Mouse (Mus musculus): Measurements from ENCODE around the gene Pdha1.

Gene Pdha1

DNA sequence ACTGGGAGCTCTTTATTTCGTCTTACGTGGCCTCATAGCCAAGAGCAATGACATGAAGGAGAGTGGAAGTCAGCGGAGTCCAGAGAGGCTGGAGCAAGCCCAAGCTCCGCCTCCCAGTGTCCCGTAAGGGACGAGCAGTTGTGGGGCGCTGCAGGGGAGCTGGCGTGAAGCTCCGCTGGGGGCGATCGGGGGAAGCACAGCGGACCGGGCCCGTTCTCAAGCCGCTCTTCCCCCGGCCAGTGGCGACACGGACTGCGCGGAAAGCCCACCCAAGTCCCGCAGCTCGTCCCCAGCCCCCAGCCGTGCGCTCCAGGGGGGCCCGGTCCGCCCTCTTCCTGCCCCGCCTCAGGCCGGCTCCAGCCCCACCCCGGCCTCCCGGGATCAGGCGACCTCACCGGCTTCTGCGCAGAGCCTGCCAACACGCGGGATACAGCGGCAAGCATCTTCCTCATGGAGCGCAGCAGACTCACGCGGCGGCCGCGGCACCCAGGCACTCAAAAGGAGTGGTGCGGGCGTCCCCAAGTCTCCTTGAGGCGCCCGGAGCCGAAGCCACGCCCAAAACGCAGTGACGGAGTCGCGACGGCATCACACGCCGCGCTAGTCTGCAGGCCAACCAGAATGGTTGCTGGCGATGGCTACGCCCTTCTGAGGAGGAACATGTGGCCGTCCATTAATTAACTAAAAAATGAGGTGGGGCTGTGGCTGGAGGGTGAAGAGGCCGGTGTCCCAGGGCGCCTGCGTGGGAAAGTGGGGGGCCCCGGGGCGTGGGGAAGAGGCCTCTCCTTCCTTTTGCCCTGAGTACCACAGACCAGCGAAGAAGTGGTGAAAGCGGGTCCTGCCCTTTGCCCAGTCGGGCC, at the start of gene Pdha1:
Pdha1 (minus strand) TSS at position 553 of the 857 bp plus-strand sequence.
- peak; percentile 98 for ATAC-seq (ENCODE audit: low TSS enrichment)

DNA sequence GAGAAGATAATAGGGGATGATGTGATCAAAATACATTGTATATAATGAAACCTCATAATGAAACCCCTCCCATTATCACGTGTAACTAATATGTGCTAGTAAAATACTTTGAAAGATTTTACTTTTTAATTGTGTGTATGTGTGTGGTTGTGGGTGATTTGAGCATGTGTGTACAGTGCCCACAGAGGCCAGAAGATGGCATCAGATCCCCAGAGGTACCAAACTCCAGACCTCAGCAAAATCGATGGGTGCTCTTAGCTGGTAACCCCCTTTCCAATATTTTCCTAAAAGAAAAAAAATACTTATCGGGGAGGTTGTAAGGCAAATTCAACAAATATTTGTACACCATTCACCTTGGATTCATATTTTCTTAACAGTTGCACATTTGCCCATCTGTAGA, 40.8 kb upstream of the Pdha1 start:
- no peak for ATAC-seq (ENCODE audit: low TSS enrichment)

DNA sequence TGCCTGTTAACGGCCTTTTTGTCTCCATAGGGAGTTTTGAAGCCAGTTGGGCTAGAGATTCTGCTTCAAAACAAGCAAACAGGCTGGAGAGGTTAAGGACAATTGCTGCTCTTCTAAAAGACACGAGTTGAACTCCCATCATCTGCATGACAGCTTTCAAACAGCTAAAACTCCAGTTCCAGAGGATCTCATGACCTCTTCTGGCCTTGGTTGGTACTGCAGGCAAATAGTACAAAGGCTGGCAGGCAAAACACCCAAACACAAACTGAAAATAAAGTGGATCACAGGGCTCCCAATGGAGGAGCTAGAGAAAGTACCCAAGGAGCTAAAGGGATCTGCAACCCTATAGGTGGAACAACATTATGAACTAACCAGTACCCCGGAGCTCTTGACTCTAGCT, 31.9 kb upstream of the Pdha1 start:
- ATAC-seq (ENCODE audit: low TSS enrichment) = no peak

DNA sequence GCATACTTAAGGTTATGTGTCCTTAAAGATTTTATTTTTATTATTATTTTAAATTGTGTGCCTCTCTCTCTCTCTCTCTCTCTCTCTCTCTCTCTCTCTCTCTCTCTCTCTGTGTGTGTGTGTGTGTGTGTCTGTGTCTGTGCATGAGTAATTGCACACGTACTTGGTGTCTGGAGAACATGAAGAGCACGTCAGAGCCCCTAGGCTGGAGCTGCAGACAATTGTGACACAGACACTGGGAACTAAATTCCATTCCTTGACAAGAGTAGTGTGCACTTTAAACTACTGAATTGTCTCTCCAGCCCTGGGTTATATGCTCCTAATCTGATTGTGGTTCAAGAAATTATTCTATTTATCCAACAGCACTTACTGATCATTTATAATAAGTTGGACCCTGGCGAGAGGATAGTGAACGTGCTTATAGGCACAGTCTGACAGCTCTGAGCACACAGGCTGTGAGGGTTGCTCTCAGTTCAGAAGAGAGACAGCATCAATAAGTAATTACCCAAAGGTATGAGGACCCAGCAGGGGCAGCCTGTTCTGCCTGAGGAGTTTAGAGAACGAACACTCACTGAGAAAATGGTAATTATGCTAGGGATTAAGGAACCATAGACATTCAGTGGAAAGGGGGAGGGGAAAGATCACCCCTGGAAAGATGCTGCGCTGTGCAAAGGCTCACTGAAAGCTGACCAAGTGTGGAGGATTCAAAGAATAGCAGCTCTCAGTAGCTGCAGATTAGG, 28.2 kb upstream of the Pdha1 start:
- no peak for ATAC-seq (ENCODE audit: low TSS enrichment)

DNA sequence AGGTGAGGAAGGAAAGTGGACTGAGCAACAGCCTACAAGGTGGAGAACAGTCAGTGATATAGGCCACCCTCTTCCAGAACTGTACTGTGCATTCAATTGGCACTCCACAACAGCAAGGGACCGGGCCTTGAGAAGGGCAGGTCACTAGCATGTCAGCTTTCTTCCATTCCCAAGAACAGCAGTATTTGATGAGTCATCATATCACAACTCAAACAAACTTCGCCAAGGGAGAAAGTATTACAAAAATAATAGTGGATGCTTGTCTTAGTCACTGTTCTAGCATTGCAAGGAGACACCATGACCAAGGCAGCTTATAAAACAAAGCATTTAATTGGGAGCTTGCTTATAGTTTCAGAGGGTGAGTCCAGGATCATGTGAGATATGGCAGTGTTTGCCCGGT, 26.0 kb upstream of the Pdha1 start:
- ATAC-seq (ENCODE audit: low TSS enrichment) = no peak

DNA sequence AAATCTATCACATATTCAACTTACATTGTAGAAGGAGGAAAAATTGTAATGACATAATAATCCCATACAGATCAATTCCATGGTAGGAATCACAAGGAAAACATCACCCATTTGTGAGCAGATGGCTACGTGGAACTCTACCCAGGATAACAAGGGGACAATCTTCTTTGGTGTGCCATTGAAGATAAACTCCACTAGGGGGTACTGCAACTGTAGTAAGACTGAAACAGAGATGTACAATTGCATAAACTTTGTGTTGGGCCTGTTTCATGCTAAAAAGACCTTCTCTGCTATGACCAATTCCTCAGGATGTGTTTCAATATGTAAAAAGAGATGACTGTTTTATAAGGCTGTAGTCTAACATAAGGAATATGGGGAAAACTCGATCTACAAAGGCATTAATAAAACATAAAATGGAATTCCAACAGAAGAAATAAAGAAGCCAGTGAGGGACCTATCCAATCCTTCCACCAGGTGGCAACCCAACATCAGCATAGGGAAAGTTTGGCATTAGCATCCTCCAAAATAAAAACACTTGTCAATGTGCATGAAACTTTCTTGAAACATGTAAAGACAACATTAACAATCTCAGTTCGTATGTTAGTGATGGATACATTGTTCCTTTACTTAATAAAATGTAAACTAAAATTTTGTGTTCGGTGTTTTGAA, 15.1 kb upstream of the Pdha1 start:
- ATAC-seq (ENCODE audit: low TSS enrichment) = no peak

DNA sequence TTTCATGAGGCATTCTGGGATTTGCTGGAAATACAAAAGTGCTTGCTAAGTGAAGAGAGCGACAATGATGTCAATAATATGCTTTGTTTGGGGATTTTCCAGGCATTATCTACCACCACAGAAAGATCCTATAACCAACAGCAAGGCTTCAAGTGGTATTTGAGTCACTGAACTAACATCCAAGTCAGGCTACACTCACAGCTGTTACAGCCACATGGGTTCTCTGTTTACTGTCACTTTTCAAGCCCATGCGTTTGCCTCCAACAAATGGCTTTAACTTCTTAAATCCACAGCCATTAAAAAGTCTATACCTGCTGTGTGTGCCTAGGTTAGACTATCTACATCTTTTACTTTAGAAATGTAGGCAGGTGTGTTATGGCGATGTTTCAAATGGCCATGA, 10.6 kb upstream of the Pdha1 start:
- ATAC-seq (ENCODE audit: low TSS enrichment) = no peak

DNA sequence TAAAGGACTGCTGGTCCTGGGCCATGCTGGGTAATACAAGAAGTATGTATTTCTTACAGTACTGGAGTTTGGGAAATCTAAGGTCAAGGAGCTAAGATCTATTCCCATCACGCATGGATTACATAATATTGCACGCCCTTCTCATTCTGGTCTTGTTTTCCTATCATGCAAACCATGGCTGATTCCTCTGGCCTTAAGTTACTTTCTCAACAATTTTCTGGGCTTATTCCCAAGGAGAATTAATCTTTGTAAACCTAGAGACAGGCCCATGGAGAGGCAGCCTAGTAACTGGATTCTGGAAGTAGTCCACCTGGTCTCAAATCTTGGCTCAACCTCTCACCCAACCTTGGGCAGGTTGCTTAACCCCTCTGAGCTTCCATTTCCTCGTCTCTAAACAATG, 9.2 kb upstream of the Pdha1 start:
- no peak for ATAC-seq (ENCODE audit: low TSS enrichment)

DNA sequence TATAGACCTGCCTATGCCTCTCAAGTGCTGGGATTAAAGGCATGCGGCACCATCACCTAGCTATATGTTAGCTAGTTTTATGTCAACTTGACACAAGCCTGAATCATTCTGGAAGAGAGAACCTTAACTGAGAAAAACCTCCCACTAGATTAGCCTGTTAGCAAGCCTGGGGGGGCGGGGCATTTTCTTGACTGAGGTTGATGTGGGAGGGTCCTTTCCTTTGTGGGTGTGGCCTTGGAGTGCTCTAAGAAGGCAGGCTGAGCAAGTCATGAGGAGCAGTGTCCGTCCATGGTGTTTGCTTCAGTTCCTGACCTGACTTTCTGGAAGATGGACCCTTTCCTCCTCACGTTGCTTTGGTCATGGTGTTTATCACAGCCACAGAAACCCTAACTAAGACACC, 8.6 kb upstream of the Pdha1 start:
- ATAC-seq (ENCODE audit: low TSS enrichment) = no peak

DNA sequence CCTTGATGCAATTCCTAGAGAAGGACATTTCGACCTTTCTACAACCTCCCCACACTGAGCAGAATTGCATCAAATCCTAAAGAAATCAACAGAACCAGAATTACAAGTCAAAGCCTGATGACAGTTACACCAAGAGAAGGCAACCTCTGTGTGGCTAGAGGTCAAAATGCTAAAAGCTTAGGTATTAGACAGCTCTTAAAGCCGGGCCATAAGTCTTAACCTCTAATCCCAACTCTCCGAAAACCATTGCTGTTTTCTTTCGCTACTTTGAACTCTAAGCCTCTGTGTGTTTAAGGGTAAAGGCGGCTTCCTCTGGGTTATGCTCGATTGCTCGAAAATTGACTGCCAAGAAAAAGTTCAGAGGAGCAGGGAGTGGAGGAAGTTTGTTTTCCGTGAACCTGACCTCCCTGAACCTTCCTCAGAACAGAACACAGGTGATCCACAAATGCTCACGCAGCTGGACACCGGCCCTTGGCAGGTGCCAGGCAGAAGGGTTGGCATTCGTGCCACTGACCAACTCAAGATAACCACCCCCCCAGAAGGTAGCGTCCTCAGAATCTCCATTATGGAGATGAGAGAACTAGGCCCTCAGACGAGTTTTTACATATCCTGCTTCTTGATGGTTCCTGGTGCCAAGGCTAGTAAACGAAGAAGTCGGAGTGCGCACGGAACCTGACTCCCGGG, 894 bp downstream of the Pdha1 start:
- ATAC-seq (ENCODE audit: low TSS enrichment) = no peak

DNA sequence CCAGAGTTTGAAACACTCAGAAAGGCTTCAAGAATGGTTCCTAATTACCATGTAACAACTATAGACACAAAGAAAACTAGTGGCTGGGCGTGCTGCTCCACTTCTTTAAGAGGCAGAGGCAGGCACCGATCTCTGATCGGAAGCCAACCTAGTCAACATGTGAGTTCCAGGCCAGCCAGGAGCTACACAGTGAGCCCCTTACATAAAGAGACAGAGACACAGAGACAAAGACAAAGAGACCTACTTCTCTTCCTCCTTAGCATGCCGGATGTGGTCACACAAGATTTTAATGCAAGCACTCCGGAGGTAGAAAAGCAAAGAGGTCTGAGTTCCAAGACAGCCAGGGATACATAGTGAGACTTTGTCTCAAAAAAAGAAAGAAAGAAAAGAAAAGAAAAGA, 2.1 kb downstream of the Pdha1 start:
- no peak for ATAC-seq (ENCODE audit: low TSS enrichment)

DNA sequence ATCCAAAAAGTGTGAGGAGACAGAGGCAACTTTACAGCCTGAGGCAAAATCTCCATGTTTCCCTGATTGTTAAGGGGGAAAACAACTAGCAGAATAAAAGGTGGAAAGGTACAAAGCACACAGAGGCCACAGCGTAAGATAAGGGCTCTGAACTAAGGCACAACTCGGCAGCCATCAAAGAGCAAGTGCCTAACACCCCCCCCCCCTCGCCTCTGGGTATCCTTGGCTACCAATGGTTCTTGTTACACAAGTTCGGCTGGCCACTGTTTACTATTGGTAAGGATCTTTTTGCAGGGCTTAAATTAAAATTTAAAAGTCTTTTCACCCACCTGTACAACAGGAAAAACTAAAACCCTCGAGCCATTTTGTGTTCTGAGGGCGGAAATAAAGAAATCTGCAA, 2.5 kb downstream of the Pdha1 start:
- no peak for ATAC-seq (ENCODE audit: low TSS enrichment)

DNA sequence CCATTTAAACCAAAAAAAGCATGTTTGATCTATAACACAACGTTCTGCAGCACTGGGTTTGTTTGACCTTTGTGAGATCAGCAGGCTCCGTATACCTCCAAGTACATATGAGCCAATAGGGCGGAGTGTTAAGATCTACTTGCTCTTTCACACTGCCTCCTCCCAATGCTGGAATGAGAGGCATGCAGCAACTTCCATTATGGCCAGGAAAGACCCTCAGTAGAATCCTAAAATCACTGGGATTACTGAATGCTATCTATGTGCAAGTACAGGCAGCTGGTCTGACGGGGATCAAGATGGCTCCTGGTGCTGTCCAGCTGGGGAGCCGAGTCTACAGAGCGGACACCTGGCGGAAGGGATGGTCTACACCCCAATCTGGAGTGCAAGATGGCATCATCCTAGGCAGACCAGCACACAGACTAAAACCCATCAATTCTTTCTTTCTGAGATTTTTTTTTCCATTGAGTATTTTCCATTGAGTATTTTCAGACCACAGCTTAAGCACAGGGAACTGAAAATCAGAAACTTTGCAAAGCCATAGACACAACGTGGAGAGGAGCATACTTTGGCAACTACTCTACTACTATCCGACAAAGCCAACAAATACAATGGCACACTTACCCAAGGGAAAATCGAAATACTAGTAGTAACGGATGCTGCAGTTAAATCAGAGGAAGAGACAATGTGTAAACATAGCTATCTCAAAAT, 3.9 kb downstream of the Pdha1 start:
- no peak for ATAC-seq (ENCODE audit: low TSS enrichment)

DNA sequence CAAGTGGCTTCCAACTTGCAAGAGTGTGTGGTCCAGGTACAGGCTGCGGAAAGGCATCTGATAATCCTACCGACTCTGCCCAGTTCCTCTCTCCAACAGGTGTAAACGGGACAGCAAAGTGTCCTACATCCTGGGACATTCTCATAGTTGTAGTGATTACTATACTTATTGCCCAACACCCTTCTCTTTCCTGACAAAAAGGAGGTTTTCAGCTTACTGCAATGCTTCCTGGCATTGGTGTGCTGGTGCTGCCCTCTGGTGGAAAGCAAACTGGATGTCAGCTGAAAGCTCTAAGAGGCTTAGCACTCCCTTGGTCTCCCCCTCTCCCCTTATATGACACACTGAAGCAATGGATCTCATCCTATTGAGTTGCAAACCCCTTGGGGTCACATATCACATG, 21.6 kb downstream of the Pdha1 start:
- ATAC-seq (ENCODE audit: low TSS enrichment) = peak; percentile 84

DNA sequence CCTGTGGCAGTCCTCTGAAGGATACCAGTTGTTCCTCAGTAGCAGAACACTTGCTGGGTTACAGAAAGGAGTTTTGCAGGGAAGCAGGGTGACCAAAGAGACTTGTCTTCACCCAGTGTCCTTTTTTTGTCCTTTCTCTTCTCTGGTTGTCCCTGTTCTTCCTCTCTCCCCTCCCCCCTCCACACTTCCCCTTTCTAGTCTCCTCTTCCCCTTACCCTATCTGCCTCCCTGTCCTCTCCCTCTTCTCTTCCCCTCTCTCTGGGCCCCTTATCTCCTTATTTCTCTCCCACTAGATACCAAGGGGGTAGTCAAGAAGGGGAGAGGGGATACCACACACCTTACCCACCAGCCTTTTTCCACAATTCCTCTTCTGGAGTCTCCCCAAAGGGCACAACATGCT, 22.1 kb downstream of the Pdha1 start:
- ATAC-seq (ENCODE audit: low TSS enrichment) = no peak

DNA sequence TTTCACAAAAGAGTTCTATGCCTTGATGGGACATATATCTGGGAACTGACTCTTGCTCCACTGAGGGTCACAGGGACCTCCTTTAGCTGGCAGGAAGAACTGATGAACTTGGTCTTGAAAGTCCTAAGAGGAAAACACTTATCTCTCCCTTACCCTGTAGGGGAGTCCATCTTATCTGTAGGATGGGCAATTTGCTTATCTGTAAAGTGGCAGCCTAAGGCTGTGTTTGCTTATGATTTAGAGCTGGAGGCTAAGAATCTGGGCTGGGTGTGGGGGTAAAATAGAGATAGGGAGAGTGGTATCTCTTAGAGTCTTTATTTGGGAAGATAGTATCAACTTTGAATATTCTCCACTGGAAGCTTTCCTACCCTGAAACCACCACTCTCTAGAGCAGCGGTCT, 24.4 kb downstream of the Pdha1 start:
- no peak for ATAC-seq (ENCODE audit: low TSS enrichment)

DNA sequence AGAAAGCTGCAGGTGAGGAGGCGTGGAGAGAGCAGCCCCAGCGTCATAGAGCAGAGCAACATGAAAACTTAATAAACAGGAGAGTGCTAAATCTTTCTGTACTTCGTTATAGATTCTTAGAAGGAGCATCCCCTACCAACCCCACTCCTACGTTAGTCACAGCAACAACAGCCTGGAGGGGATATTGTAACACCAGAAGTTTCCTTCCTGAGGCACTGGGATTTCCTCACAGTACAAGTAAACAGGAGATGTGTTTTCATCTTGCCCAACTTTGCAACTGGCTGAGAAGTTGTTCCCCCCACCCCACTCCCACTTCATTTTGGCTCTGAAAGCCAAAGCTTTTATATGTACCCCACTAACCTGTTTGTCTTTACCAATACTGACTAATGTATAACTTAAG, 30.4 kb downstream of the Pdha1 start:
- no peak for ATAC-seq (ENCODE audit: low TSS enrichment)

DNA sequence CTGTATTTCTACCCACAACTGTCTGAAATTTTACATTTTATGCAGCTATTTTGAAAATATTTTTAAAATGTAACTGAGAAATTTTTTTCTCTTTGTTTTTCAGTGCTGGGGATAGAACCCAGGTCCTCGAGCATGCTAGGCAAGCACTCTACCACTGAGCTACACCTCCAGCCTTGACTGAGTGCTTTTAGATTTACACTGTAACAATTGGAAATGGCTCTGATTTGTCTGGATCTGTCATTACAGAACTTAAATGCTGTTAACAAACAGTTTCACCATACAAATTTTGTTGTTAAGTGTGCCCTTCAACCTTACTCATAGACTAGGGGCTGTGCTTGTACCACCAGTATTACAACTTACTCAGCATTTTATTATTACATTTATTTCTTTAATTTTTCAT, 46.2 kb downstream of the Pdha1 start:
- no peak for ATAC-seq (ENCODE audit: low TSS enrichment)
